Mouse (Mus musculus): ENCODE data around the gene Tmem218.
A peak's percentile ranks its signal among the peaks of the same experiment; 100 is the strongest.

Tmem218 gene

DNA sequence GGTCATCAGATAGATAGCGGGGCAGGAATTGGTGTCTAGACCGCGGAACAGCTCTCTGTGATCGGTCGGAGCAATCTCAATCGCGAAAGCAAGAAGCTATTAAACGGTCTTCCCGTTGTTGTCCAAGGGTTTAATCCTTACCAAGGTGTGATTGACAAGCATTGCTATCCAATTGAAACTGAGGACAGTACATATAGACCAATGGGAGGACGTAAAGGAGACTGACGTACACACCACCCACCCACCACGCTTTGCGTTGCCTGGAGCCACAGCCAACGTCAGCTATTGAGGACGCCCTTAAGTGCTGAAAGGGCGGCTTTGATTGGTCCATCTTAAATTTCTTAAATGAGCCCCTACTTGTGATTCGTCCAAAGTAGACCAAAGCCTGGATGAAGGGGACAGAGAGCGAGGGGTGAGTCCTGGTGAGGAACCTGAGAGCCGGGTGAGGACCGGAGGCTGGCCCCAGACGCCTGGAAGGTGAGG is at the start of gene Tmem218:
Gene Tmem218, plus strand, starts transcription at position 295 of the 483 bp plus-strand sequence.
- peak; percentile 90 for DNase-seq

DNA sequence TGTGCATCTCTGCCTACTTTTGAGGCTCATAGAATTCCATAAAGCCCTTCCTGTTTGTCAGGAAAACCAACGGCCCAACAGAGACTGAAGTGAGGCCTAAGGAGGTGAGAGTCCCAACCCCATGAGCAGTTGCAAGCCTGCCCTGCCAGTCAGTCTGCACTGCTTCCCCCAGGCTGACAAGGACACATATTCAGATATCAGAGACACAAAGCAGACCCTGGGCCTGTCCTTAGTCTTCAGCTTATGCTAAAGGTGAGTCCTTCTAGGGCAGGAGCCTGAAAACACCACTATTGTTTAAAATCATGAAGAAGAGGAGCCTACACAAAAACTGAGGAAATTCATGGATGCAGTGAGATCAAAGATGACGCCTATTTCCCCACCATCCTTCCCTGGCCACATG is 47.3 kb upstream of the Tmem218 start:
- no peak for DNase-seq

DNA sequence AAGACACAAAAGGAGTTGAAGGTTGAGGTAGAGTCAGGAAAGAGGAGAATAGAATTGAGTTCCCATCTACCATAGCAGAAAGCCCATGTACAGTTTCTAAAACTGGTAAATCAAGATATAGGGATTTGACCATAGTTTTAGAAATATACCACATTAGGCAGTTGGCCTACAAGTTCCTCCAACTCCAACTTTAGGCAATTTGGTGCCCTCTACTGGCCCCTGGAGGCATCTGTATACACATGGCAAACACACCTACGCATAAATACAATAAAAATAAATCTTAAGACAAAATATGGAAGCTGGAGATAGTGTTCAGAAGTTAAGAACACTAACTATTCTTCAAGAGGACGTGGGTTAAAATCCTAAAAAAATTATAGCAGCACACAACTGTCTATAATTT is 41.1 kb upstream of the Tmem218 start:
- DNase-seq, result no peak

DNA sequence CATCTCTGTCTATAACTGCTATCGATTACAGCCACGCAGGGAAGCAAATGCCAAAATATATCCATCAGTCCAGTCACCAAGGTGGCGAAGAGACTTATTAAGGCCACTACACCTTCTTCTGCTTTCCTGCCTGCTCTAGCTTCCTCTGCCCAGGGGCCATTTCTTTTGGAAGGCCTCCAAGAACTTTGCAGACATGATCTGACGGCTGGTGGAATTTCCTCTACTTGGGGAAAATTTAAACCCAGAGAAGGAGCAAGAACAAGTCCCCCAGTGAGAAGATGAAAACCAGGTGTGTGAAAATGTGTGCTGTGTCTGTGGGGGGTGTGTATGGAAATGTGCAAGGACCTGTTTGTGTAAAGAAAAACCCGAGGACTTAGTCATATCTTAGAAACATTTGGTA is 34.6 kb upstream of the Tmem218 start:
- DNase-seq, result no peak

DNA sequence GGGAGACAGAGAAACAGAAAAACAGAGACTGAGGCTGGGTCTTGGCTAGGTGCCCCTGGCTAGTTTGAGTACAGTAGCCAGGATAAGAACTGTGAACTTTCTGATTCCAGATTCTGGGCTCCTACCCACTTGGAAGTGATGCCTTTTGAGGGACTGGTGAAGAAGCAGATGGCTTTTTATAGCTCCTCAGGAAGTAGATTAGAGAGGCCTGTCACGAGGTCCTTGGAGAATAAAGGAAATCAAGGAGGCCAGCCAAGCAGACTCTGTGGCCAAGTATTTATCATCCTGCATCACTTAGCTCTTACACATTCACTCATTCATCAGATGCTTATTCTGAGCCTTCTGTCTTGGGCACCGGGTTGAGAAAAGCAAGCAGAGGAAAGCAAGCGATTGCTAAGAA is 32.0 kb upstream of the Tmem218 start:
- DNase-seq, result no peak

DNA sequence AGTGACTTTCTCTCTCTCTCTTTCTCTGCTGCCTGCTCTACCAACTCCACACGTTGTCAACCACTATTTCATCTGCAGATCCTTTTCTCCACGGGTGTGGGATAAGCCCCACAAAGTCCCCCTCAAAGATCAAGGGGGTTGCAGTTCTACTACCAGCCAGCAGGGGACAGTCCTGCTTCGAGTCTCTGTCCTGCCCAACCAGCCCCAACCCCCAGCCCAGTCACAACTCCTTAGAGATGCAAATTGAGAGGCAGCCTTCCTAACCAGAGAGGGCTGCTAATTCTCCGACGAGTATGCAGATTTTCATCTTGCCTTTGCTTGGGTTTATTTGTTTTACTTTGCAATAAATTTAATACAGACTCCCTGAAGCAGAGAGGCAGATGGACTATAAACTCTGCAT is 30.9 kb upstream of the Tmem218 start:
- peak; percentile 62 for DNase-seq

DNA sequence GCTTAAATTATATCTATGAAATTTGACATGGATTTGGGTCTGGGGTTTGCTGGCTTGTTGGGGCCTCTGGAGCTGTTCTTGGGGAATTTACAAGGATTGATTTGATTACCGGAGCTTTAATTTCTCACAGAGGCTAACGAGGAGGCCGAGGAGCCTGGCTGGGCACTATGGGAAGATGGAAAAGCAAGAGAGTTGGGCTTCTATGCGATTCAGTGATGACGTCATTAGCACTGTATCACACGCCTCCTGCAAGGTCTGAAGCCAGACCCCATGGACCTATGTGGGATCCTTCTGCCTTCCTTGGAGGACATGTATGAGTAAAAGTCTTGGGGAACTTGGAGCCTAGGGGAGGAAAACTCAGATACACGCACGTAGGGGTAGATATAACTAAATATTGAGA is 30.5 kb upstream of the Tmem218 start:
- no peak for DNase-seq

DNA sequence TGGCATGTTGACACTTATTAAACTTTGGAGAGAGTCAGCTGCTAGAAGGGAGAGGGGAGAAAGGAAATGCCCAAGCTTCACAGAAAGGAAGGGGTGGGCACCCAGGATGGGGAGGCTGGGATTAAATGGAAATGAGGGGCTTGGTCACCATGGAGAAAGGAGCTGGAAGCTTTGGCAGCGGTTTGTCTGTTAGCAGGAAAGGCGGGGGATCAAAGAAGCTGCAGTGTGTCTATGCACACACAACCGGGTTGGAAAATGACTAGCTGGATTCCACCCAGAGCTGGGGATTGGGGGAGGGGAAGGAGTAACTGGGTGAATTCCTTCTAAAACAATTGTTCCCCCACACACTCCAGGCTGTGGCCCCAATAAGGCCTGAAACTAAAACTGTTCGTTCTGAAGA is 29.1 kb upstream of the Tmem218 start:
- DNase-seq, result peak; percentile 34

DNA sequence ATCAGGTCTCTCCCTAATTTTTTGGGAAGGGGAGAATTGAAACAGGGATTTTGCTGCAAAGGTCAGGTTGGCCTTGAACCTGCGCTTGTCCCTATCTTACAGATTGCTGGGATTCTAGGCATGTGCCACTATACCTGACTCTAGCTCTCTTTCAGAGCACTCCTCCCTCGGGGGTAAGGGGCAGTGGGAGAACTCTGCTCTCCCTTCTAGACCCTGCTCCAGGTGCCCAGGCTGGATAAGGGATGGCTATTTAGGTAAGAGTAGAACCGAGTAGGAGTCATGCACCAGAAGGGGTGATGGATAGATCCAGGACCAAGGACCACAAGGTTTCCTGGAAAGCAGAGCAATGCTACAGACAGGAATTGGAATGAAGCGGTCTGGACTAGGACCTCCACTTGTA is 28.4 kb upstream of the Tmem218 start:
- no peak for DNase-seq

DNA sequence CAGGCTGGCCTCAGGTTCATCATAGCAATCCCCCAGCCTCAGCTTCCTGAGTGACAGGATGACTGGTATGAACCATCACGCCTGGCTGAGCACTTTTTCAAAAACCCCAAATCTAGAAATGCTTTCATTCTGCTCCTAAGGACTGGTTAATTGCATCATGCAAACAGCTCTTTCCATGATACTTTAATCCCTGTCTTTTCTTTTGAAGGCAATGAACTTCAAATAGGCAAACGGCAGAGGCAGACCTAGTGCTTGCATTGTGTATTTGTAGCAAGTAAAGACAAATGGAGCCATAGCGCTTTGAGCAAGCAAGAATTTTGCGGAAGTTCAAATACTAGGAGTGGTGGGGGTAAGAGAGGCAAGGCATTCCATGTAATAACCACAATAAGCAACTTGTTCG is 26.4 kb upstream of the Tmem218 start:
- no peak for DNase-seq

DNA sequence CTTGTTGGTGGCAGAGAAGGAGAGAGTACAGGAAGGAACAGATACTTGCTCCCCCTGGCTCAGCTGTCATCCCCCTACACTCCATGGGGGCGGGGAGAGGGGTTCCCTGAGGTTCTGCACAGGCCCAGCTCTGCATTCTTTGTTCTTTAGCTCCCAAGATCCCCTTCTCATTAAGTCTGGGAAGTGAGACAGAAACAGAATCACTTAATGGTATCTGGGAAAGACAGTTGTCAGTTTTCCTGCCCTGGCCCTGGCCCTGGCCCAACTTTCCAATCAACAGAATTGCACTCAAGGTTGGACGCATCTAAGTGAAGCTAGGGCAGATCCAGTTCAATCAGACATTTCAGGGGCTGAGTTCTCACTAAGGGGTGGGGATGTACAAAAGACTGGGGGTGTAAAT is 24.8 kb upstream of the Tmem218 start:
- DNase-seq, result no peak

DNA sequence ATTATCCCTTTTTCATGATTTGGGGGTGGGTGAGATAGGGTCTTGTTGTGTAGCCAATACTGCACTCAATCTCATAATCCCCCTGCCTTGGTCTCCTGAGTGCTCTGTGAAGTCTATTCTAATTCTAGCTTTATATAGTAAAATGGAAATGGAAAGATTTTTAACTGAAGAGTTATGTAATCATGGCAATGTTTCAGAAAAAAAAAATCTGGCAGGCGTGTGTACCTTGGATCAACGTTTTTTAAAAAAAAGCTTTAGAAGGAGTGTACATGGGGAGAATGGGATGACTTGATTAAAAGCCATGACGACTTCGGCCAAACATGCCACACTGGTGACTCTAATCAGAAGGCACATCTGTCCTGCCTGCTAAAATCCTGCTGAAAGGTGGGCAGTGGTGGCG is 20.6 kb upstream of the Tmem218 start:
- no peak for DNase-seq

DNA sequence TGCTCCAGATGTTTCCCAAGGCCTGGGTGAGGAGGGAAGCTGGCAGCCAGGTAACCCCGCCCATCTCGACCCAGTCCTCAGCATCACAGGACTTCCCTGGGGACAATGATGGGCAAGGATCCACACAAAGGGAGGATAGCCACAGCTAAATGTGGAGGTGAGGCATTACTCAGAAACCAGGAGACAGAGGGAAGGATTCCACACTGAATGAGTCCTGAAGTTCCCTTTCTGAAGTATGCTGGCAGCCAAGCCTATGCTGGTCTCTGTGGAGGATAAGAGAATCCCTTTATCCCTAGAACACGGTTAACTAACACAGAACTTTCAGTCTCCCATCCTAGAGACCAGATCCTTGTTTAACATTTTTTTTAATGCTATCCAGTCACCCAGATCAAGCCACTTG is 20.0 kb upstream of the Tmem218 start:
- DNase-seq, result no peak

DNA sequence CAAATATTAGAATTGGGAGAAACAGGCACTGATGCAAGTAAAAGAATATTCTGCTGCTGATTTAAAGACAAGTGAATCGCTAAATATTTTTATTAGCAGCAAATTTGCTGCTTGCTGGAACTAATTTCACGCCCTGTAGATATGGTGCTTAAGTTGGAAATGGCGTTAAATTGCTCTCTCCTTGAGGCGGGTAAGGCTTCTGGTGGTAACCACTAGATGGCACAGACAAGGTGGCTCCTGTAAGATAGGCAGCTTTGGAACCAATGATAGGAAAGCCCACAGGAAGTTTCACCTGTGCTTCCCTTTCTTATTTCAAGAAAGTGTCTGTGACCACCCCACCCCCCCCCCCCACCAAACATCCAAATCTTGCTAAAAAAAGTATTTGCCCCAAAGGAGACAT is 11.0 kb upstream of the Tmem218 start:
- DNase-seq, result no peak

DNA sequence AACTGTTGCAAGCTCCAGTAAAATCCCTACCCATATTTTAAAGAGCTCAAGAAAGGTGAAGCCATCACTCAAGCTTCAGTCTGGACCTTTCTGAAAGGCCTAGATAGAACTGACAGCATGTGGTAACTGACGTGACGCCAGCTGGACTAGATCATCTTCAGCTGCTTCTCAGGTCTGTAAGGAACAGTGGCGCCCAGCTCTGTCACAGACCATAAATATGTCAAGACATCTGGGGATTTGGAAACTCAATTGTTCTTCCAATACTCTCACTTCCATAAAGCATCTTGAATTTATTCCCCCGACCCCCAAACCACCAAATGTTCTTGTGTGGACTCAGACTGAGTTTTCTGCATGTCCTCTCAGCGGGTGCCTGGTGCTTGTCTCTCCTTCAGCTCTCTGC is 7.6 kb upstream of the Tmem218 start:
- no peak for DNase-seq

DNA sequence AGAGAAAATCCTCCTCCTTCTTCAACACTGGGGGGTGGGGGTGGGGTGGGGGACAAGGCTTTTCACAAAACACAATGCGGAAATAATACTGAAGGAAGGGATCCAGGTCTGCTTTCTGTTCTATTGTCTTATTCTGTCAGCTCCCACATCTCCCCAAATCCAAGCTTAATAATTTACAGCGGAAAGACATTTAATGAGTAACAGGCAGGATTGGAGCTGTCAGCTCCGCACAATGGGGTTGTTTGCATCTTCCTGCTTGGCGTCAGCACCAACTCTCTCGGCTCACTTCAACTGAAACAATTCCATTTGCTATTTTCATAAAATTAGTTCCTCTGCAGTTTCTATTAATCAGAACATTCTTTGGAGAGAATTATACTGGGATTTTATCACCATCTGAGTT is 4.1 kb upstream of the Tmem218 start:
- DNase-seq, result no peak

DNA sequence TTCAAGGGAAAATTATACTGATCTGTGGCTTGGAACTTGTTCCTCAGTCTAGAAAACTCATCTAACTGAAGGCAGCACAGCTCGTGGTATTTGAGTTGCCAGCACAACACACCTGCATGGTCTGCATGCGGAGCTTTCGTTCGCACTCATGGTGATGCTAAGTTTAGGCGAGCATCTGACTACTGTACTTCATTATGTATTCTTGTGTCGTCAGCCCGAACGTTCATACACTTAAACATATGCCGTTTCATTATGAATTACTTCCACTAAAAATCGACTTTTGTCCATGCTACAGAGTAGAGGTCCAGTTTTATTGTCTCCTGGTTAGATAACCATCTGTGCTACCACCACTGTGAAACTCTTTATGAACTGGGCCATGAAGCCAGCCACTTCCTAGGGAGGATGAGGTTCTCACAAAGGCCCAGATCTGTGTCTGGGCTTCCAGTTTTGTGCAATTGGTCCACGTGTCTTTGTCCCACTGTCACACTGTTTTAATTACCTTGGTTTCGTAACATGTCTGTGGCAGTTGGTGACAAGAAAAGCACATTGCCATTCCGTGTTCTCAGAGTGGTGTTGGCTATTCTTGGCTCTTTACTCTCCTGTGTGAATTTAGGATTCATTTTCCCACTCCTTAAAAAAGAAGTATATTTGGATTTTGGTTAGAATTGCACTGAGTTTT is 5.2 kb downstream of the Tmem218 start:
- DNase-seq, result peak; percentile 45

DNA sequence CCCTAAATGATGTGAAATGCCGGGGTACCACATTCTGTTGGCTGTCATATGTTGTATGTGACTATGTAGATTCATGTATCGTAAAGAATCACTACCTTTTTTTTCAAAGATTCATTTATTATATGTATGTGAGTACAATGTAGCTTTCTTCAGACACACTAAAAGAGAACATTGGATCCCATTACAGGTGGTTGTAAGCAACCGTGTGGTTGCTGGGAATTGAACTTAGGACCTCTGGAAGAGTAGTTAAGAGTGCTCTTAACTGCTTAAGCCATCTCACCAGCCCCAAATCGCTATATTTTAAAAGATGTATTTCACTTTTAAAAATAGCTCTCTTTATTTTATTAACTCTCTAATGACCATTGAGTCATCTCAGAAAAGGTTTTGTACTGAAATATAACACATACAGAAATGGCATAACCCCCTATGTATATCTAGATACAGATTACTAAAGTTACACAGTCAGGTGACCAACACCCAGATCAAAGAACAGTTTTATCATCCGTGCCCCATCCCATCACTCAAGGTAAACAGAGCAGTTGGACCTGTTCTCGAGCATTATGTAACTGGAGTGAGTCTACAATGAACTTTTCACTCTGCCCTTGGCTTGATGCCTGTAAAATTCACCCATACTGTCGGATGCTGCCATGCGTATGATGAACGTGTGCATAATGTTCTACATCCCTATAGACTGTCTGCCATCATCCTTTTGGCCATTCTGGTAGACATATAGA is 6.5 kb downstream of the Tmem218 start:
- DNase-seq, result no peak

DNA sequence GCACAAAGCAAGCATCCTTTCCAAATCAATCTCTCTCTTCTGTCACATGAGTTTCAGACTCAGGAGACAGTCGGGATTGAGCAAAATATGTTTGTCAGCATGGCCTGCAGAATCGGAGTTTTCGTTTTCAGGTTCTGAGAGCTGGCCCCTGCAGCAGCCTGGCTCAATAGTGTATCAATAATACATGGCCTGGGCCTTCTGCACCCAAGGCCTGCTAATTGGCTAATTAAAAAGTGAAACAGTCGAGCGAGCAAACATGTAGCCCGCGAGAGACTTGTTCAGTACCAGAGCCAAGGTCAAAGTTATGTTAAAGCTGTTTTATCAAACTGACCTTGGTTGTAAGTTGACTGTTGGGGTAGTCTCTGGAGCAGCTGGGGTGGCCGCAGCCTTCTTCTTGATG is 12.7 kb downstream of the Tmem218 start:
- DNase-seq, result no peak

DNA sequence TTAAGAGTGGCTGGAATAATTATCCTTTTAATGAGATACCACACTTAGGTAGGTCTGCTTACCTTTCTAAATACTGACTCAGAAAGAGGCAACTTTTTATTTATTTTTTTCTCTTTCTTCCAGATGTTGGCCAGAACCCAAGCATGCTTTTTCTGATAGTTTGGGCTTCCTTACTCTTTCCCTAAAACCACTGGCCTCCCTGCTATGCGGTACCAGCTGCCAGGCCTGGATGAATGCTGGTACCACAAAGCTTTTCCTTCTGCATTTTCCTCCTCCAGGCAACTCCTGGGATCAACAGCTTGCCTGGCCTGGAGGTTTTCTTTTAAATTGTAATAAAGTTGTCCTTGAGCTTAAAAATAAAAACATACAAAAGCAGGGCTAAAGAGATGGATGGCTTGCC is 17.6 kb downstream of the Tmem218 start:
- DNase-seq, result no peak

DNA sequence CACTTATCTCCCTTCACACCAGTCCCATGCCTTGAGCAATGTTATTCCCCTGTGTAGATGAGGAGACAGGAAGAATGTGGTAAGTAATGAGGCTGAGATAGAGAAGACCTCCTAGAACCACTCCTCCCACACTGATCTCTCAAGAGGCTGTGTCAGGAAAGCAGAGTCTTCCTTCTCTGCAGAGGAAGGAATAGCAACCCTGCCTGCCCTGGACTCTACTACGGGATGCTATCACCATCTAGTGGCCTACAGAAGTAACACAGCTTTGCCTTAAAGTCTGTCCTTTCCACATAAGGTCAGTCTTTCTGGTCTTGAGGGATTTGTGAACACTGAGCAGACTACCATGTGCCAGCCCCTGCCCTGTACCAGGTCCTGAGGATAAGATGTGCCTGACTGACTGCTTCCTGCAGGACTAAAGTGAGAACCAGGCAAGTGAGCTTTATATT is 21.9 kb downstream of the Tmem218 start:
- DNase-seq, result peak; percentile 70

DNA sequence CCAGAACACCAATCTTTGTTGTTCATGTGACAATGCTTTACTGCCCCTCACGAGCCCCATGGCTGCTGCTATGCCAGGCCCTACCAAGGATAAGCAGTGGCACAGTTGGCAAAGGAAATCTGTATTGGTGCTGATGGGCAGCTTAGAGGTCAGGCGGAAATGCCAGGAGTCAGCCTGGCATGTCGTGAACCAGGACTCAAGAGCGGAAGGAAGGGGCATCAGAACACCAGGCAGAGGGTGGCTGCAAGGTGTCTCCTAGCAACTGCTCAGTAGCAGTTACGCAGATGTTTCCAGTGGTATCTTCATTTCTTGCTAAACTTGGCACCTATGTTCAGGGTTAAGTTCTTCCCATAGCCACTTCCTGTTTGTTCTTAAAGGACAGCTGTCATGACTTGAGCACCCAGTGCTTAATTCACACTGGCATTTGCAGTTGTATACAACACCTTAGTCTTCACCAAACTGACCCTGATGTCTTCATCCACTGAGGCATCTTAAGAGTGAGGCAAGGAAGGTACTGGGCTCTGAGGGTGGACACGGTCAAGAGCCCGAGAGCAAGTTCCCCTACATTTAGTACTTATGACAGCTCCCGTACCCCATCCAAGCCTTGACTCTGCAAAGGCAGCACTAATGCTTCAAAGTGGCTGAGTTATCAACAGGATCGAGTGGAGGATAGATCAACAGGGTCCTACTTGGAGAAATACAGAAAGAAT is 22.6 kb downstream of the Tmem218 start:
- no peak for DNase-seq

DNA sequence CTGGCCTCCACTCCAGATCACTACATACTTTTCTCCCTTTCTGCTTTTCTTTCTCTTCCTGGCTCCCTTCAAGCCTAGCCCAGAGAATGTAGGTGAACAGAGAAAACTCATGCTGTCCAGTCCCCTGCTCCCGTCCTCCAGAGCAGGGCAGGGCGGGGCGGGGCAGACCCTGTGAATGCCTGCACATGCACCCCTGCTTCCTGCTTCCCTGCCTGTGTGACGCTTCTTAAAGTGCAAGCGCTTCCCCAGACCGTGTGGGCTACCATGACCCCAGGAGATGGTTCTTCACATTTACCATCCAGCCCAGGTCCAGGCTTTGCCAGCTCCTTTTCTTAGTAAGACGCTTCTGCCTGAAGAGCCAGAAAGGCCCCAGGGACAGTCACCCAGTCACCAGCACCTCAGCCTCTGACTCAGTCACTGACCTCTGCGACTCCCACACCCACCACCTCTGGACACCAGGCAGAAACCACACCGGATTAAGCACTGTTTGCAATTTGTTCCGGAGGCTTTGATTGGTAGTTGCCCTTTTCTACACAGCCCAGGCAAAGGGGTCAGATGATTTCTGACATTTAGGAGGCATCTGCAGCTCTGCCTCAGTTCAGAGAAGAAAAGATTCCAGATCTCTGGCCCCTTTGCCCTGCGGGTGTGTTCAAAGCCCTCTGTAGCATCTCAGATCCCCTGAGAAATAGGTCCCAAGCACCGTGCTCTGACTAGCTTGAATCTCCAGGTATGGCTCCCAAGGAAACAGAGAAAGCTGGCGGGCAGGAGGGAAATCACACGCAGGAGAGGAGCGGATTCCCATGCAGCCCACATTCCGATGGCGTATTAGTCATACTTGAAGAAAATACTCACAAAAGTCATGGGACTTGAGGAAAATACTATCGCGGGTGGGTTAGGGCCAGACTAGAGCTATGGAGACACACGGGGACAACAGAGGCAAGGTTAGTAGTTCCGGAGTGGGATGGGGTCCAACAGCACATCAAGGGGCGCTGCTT is 24.5 kb downstream of the Tmem218 start:
- no peak for DNase-seq

All from right cerebral cortex, postnatal 25 days (tissue).